Mouse (Mus musculus) forebrain, embryonic 11.5 days (tissue): ENCODE measurements around the gene E130308A19Rik. TPM values are rescaled to one million over a fixed set of nuclear protein-coding genes. Genes with fewer than 3 reads are reported as not detected.
"Not testable (repeated sequence)": the region's sequence is repeated elsewhere in the genome, so short reads cannot be mapped to it uniquely, and the experiment has no call there.

Source experiments
- ATAC-seq: fragments of 200-750 bp; cut with Nextera tagmentation; replicated peaks from 2 replicates; pipeline ENCODE4 v1.8.0; 2017; ENCODE audit warnings: moderate TSS enrichment; ENCODE audit not compliant: low FRiP score
- DNase-seq: peaks from one replicate; pipeline ENCODE4 v3.0.0-alpha.2; 2017; ENCODE audit warnings: low spot score
- H3K27ac ChIP-seq: fragments of 300-500 bp; sonication (generic); 2 replicates; pipeline ENCODE4 v1.5.1; 2014; ENCODE audit warnings: low read depth, low read length
- H3K27me3 ChIP-seq: fragments of 300-500 bp; sonication (generic); 2 replicates; pipeline ENCODE4 v1.6.1; 2014; ENCODE audit warnings: mild to moderate bottlenecking, low read length, mixed read lengths; ENCODE audit not compliant: control insufficient read depth, insufficient read depth
- H3K36me3 ChIP-seq: fragments of 300-500 bp; sonication (generic); 2 replicates; pipeline ENCODE4 v1.6.1; 2014; ENCODE audit warnings: mild to moderate bottlenecking, low read length, moderate library complexity, mixed read lengths; ENCODE audit not compliant: control insufficient read depth, insufficient read depth
- H3K4me1 ChIP-seq: fragments of 300-500 bp; sonication (generic); replicated peaks from 2 replicates; pipeline ENCODE4 v1.6.1; 2014; ENCODE audit warnings: low read length, mixed read lengths; ENCODE audit not compliant: control insufficient read depth, insufficient read depth
- H3K4me2 ChIP-seq: fragments of 300-500 bp; sonication (generic); 2 replicates; pipeline ENCODE4 v1.6.1; 2014; ENCODE audit warnings: low read depth, mild to moderate bottlenecking, low read length, moderate library complexity, mixed read lengths; ENCODE audit not compliant: severe bottlenecking
- H3K4me3 ChIP-seq: fragments of 300-500 bp; sonication (generic); 2 replicates; pipeline ENCODE4 v1.5.1; 2014; ENCODE audit warnings: low read depth, low read length
- H3K9ac ChIP-seq: fragments of 300-500 bp; sonication (generic); 2 replicates; pipeline ENCODE4 v1.6.1; 2014; ENCODE audit warnings: low read length
- H3K9me3 ChIP-seq: fragments of 300-500 bp; sonication (generic); 2 replicates; pipeline ENCODE4 v1.6.1; 2016; ENCODE audit warnings: low read length, mixed read lengths; ENCODE audit not compliant: control insufficient read depth
- WGBS: fragments of 180-500 bp; shearing (Covaris S2); extraction: QIAGEN DNeasy Blood & Tissue Kit; methylation state at CpG from one replicate; pipeline ENCODE4 v1.1.7; 2014; 5-methylcytosine and 5-hydroxymethylcytosine counted together
- polyA plus RNA-seq: library from polyadenylated mRNA; unstranded; fragments of >200 nt; fragmentation: Nextera tagmentation; extraction: Ambion mirVana; gene quantifications from 2 replicates; pipeline ENCODE4 v1.2.1, GENCODE M21; 2014

E130308A19Rik gene
- polyA plus RNA-seq, 1 experiment from 2014 or later = 53.7 TPM

GRCm38 (mm10) chr4:59785412-59785811 is 159.4 kb downstream of the E130308A19Rik start:
- WGBS = 25% methylated on average over 2 of the region's 2 CpGs
- no peaks in the 10 kb centered on the region for H3K4me1 ChIP-seq

GRCm38 (mm10) chr4:59786661-59787060 is 160.7 kb downstream of the E130308A19Rik start:
- DNase-seq (peak; percentile 87), ATAC-seq (no peak)
- WGBS = under 1% methylated on average over 7 of the region's 7 CpGs
- H3K27ac ChIP-seq = no peak overlapping the region
- no peaks in the 10 kb centered on the region for H3K36me3 ChIP-seq
- H3K27me3 ChIP-seq = no peaks in the 10 kb centered on the region
- H3K9me3 ChIP-seq = no peaks in the 10 kb centered on the region
- H3K4me3 ChIP-seq = no peak overlapping the region
- no peak overlapping the region for H3K9ac ChIP-seq
- H3K4me2 ChIP-seq = no peak overlapping the region
- no peaks in the 10 kb centered on the region for H3K4me1 ChIP-seq

More at GRCm38 (mm10) chr4:59785412-59785811, 159.4 kb downstream of the E130308A19Rik start:
- ATAC-seq (no peak), DNase-seq (no peak)
- Histone ChIP-seq H3K27ac (no peak overlapping the region), H3K4me3 (no peak overlapping the region), H3K9ac (no peak overlapping the region), H3K27me3 (no peaks in the 10 kb centered on the region), H3K36me3 (no peaks in the 10 kb centered on the region), H3K4me2 (no peak overlapping the region), H3K9me3 (no peaks in the 10 kb centered on the region)

- no peaks in the 10 kb centered on the region for H3K4me1 ChIP-seq
- no peaks in the 10 kb centered on the region for H3K36me3 ChIP-seq
- no peak for ATAC-seq
- no peak overlapping the region for H3K4me2 ChIP-seq
- no peak overlapping the region for H3K9ac ChIP-seq
- H3K27me3 ChIP-seq = no peaks in the 10 kb centered on the region
- no peak overlapping the region for H3K27ac ChIP-seq
- WGBS = 63% methylated on average over 6 of the region's 6 CpGs
- H3K9me3 ChIP-seq = no peaks in the 10 kb centered on the region
- DNase-seq = no peak
- no peak overlapping the region for H3K4me3 ChIP-seq
Measured at GRCm38 (mm10) chr4:59787126-59787525, 161.1 kb downstream of the E130308A19Rik start.

GRCm38 (mm10) chr4:59789015-59789414 is 163.0 kb downstream of the E130308A19Rik start:
- H3K27ac ChIP-seq = no peak overlapping the region
- H3K27me3 ChIP-seq = no peaks in the 10 kb centered on the region
- ATAC-seq (no peak), DNase-seq (no peak)
- no peaks in the 10 kb centered on the region for H3K4me1 ChIP-seq
- H3K4me2 ChIP-seq = no peak overlapping the region
- H3K36me3 ChIP-seq = no peaks in the 10 kb centered on the region
- no peak overlapping the region for H3K9ac ChIP-seq
- no peaks in the 10 kb centered on the region for H3K9me3 ChIP-seq
- H3K4me3 ChIP-seq = no peak overlapping the region

- not testable (repeated sequence) for H3K4me3 ChIP-seq, H3K9me3 ChIP-seq, ATAC-seq, H3K27ac ChIP-seq, H3K4me1 ChIP-seq, H3K27me3 ChIP-seq, H3K36me3 ChIP-seq, H3K9ac ChIP-seq, DNase-seq, H3K4me2 ChIP-seq
- WGBS = 91% methylated on average over 2 of the region's 2 CpGs
Measured at GRCm38 (mm10) chr4:59793626-59794025, 167.6 kb downstream of the E130308A19Rik start.

GRCm38 (mm10) chr4:59794116-59794515 is 168.1 kb downstream of the E130308A19Rik start:
- Histone ChIP-seq H3K9ac (no peak overlapping the region), H3K4me1 (no peaks in the 10 kb centered on the region), H3K36me3 (no peaks in the 10 kb centered on the region), H3K27ac (no peak overlapping the region), H3K27me3 (no peaks in the 10 kb centered on the region), H3K4me2 (no peak overlapping the region), H3K9me3 (no peaks in the 10 kb centered on the region), H3K4me3 (no peak overlapping the region)
- DNase-seq (no peak), ATAC-seq (no peak)
- WGBS = 68% methylated on average over 2 of the region's 2 CpGs

- no peak for ATAC-seq
- H3K4me3 ChIP-seq = no peak overlapping the region
- no peaks in the 10 kb centered on the region for H3K36me3 ChIP-seq
- peak; percentile 20 for DNase-seq
- H3K9ac ChIP-seq = no peak overlapping the region
- WGBS = 75% methylated on average over 2 of the region's 2 CpGs
- H3K4me1 ChIP-seq = no peaks in the 10 kb centered on the region
- H3K27me3 ChIP-seq = no peaks in the 10 kb centered on the region
- H3K9me3 ChIP-seq = no peaks in the 10 kb centered on the region
- H3K27ac ChIP-seq = no peak overlapping the region
- H3K4me2 ChIP-seq = no peak overlapping the region
Measured at GRCm38 (mm10) chr4:59795788-59796455, 169.9 kb downstream of the E130308A19Rik start.

- 87% methylated on average over 5 of the region's 5 CpGs for WGBS
- no peak overlapping the region for H3K9ac ChIP-seq
- H3K9me3 ChIP-seq = no peaks in the 10 kb centered on the region
- ATAC-seq = no peak
- no peak overlapping the region for H3K4me3 ChIP-seq
- no peak overlapping the region for H3K4me2 ChIP-seq
- no peak for DNase-seq
- no peaks in the 10 kb centered on the region for H3K27me3 ChIP-seq
- no peaks in the 10 kb centered on the region for H3K4me1 ChIP-seq
- H3K27ac ChIP-seq = no peak overlapping the region
- H3K36me3 ChIP-seq = no peaks in the 10 kb centered on the region
Measured at GRCm38 (mm10) chr4:59800181-59800580, 174.2 kb downstream of the E130308A19Rik start.

- no peaks in the 10 kb centered on the region for H3K36me3 ChIP-seq
- no peak for DNase-seq
- no peak within 1 kb of the TSS for H3K4me3 ChIP-seq
- no peaks in the 10 kb centered on the region for H3K9me3 ChIP-seq
- no peaks in the 10 kb centered on the region; the same call in 1 of the 2 replicates for H3K4me1 ChIP-seq
- no peaks in the 10 kb centered on the region for H3K27me3 ChIP-seq
- no peak within 1 kb of the TSS for H3K27ac ChIP-seq
- H3K9ac ChIP-seq = no peak within 1 kb of the TSS
- H3K4me2 ChIP-seq = no peak within 1 kb of the TSS
- ATAC-seq = no peak
Measured at GRCm38 (mm10) chr4:59801489-59801888, 175.5 kb downstream of the E130308A19Rik start, which contains the start of gene Inip. TSS of gene Inip (minus strand) at chr4:59801589.
